Mouse (Mus musculus) left cerebral cortex, postnatal 14 days (tissue): Measurements from ENCODE around the gene Ube2g2. TPM values are rescaled to one million over a fixed set of nuclear protein-coding genes. Genes with fewer than 3 reads are reported as not detected.

ENCODE experiments used
- DNase-seq, 2 experiments: peaks; one replicate each; pipeline ENCODE4 v3.0.0; 2021 to 2022; ENCODE audit warnings: low spot score in 2 of 2, mixed read lengths in 1 of 2
- intact Hi-C: fragments of 180-260 bp; cut with DNase I; formaldehyde crosslinking; loops from one replicate; pipeline ENCODE4 v1.15.1; 2025
- total RNA-seq, 2 experiments: library from RNA; stranded (reverse); gene quantifications; 2 replicates each; pipeline ENCODE4 v1.2.3; 2021

The Ube2g2 gene
- total RNA-seq, 2 experiments from 2014 or later: 36.3 to 41.6 TPM

- intact Hi-C loops: loop anchor here (5.0 kb wide), 1 partner anchor 88 kb away; the partner anchor contains the start of gene Fam207a
- DNase-seq: no peak
Observed at GRCm38 (mm10) chr10:77604958-77605357, 17.1 kb upstream of the Ube2g2 start.

- DNase-seq: no peak
- intact Hi-C loops: loop anchor here (5.0 kb wide), 1 partner anchor 88 kb away; the partner anchor contains the start of gene Fam207a
Observed at GRCm38 (mm10) chr10:77605368-77605767, 16.7 kb upstream of the Ube2g2 start.

- intact Hi-C loops: loop anchor here (5.0 kb wide), 1 partner anchor 89 kb away; the partner anchor contains the start of gene Fam207a
Observed at GRCm38 (mm10) chr10:77605908-77606826, 15.9 kb upstream of the Ube2g2 start, which contains the start of the genes Sumo3 and Gm49325. TSS of gene Sumo3 (plus strand) at chr10:77606097. TSS of gene Gm49325 (plus strand) at chr10:77606197.

GRCm38 (mm10) chr10:77606855-77607254 is 15.2 kb upstream of the Ube2g2 start:
- DNase-seq: no peak
- intact Hi-C loops: loop anchor here (5.0 kb wide), 1 partner anchor 90 kb away; the partner anchor contains the start of gene Fam207a

More at GRCm38 (mm10) chr10:77605908-77606826, 15.9 kb upstream of the Ube2g2 start, which contains the start of the genes Sumo3 and Gm49325:
- DNase-seq: peak; percentile 93 to 96

- intact Hi-C loops: loop anchor here (5.0 kb wide), 1 partner anchor 90 kb away; the partner anchor contains the start of gene Fam207a
- DNase-seq: no peak
Observed at GRCm38 (mm10) chr10:77607441-77607840, 14.6 kb upstream of the Ube2g2 start.

GRCm38 (mm10) chr10:77608589-77608988 is 13.5 kb upstream of the Ube2g2 start:
- intact Hi-C loops: loop anchor here (5.0 kb wide), 1 partner anchor 91 kb away; the partner anchor contains the start of gene Fam207a
- DNase-seq: no peak

- no peak for DNase-seq
- intact Hi-C loops: no loop called here
Observed at GRCm38 (mm10) chr10:77610221-77610961, 11.7 kb upstream of the Ube2g2 start.

GRCm38 (mm10) chr10:77613409-77613808 is 8.7 kb upstream of the Ube2g2 start:
- no peak for DNase-seq

GRCm38 (mm10) chr10:77615647-77616046 is 6.4 kb upstream of the Ube2g2 start:
- intact Hi-C loops: no loop called here
- no peak for DNase-seq

More at GRCm38 (mm10) chr10:77613409-77613808, 8.7 kb upstream of the Ube2g2 start:
- intact Hi-C loops: no loop called here

GRCm38 (mm10) chr10:77616166-77616565 is 5.9 kb upstream of the Ube2g2 start:
- no peak for DNase-seq
- intact Hi-C loops: no loop called here

- no peak for DNase-seq
- intact Hi-C loops: no loop called here
Observed at GRCm38 (mm10) chr10:77616926-77617325, 5.1 kb upstream of the Ube2g2 start.

GRCm38 (mm10) chr10:77621546-77621945 is 529 bp upstream of the Ube2g2 start:
- intact Hi-C loops: loop anchor here (5.0 kb wide), 1 partner anchor 104 kb away; the partner anchor contains the start of gene Fam207a
- DNase-seq: no peak

- intact Hi-C loops: loop anchor here (5.0 kb wide), 1 partner anchor 106 kb away; the partner anchor contains the start of gene Fam207a
- peak in 1 of 2 experiments; percentile 62 for DNase-seq
Observed at GRCm38 (mm10) chr10:77623069-77623492, 1.0 kb downstream of the Ube2g2 start.

GRCm38 (mm10) chr10:77623639-77624400 is 1.7 kb downstream of the Ube2g2 start:
- DNase-seq: no peak
- intact Hi-C loops: loop anchor here (5.0 kb wide), 1 partner anchor 107 kb away; the partner anchor contains the start of gene Fam207a

GRCm38 (mm10) chr10:77624570-77624995 is 2.5 kb downstream of the Ube2g2 start:
- intact Hi-C loops: loop anchor here (5.0 kb wide), 1 partner anchor 107 kb away; the partner anchor contains the start of gene Fam207a

GRCm38 (mm10) chr10:77626036-77626435 is 4.0 kb downstream of the Ube2g2 start:
- intact Hi-C loops: loop anchor here (5.0 kb wide), 1 partner anchor 261 kb away; no protein-coding TSS in a partner anchor

More at GRCm38 (mm10) chr10:77624570-77624995, 2.5 kb downstream of the Ube2g2 start:
- peak; percentile 55 to 73 for DNase-seq

GRCm38 (mm10) chr10:77626591-77626990 is 4.5 kb downstream of the Ube2g2 start:
- no peak for DNase-seq
- intact Hi-C loops: loop anchor here (5.0 kb wide), 1 partner anchor 261 kb away; no protein-coding TSS in a partner anchor

More at GRCm38 (mm10) chr10:77626036-77626435, 4.0 kb downstream of the Ube2g2 start:
- DNase-seq: no peak

GRCm38 (mm10) chr10:77627497-77627896 is 5.4 kb downstream of the Ube2g2 start:
- peak; percentile 87 to 89 for DNase-seq
- intact Hi-C loops: loop anchor here (5.0 kb wide), 1 partner anchor 260 kb away; no protein-coding TSS in a partner anchor
